Mouse (Mus musculus): Measurements from ENCODE around the gene Dock4. TPM values are rescaled to one million over a fixed set of nuclear protein-coding genes. Genes with fewer than 3 reads are reported as not detected.

The Dock4 gene
- total and polyA plus RNA-seq, 3 experiments = 0.26 to 0.67 (median 0.38) TPM

DNA sequence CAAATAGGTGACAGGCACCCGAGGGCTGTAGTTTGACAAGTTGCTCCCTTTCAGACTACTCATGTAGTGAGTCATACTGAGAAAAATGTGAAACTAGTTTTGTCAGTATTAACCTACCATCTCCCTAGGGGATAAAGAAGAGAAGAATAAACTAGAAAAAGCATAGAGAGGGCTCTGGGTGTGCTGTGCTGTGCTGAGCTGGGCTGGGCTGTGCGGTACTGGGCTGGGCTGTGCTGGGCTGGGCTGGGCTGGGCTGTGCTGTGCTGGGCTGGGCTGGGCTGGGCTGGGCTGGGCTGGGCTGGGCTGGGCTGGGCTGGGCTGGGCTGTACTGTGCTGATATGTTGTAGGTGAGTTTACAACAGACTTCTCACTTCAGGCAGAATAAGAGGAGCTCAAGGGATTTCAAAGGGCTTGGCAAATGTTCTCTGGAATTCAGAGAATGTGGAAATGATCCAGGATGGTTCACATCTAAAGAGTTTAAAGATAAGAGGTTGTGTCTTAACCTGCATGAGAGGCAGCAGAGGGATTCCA, 442.6 kb downstream of the Dock4 start:
- peak; percentile 77 for DNase-seq (ENCODE audit: extremely low read depth)
- Histone ChIP-seq H3K4me3 (replicated peaks in 1 of 3; ENCODE audit: low read depth in 2 of 3, low read length in 2 of 3, poor library complexity in 1 of 3) (no peak overlapping the region), H3K27ac (ENCODE audit: insufficient read depth, low read depth) (no peak overlapping the region), H3K9me3 (replicated peaks; ENCODE audit: low read length) (no peaks in the 10 kb centered on the region), H3K4me2 (ENCODE audit: insufficient read depth, low read depth, poor library complexity, severe bottlenecking) (peak overlapping the region; percentile 48; the same call in 1 of the 2 replicates), H3K27me3 (replicated peaks) (no peaks in the 10 kb centered on the region), H3K9ac (ENCODE audit: insufficient read depth, low read depth) (no peak overlapping the region), H3K79me2 (replicated peaks; ENCODE audit: control insufficient read depth, extremely low read depth, insufficient read depth, poor library complexity, severe bottlenecking) (no peaks in the 10 kb centered on the region), H3K36me3 (replicated peaks in 1 of 2; ENCODE audit: control insufficient read depth in 1 of 2, insufficient read depth in 1 of 2, low read length in 1 of 2) (no peaks in the 10 kb centered on the region), H3K4me1 (ENCODE audit: control insufficient read depth in 1 of 2, insufficient read depth in 2 of 2) (peaks cover 7 to 22% of the 10 kb centered on the region in 2 experiments; a peak in 3 of 4 replicates)
- dilution Hi-C loops (cut with MboI; ENCODE audit: extremely low pct_ligation_motif_present, extremely low pct_unique_long_range_greater_than_20kb, low sequenced_read_pairs) (no loop called here), in situ Hi-C loops (cut with MboI; ENCODE audit: low pct_ligation_motif_present, low pct_unique_long_range_greater_than_20kb, low sequenced_read_pairs) (no loop called here)
- TF ChIP-seq MEF2A (IDR thresholded peaks at IDR 0.05; ENCODE audit: borderline replicate concordance, low read depth, low read length) (0 out of 2 replicates have a peak, but pooled peaks have one; percentile 15), ZNF384 (IDR thresholded peaks at IDR 0.05; ENCODE audit: low read depth, low read length) (no peak), BHLHE40 (IDR thresholded peaks at IDR 0.05; ENCODE audit: low read depth, low read length) (peak; percentile 46; the same call in 1 of the 2 replicates), ETS1 (conservative IDR thresholded peaks at IDR 0.05; ENCODE audit: low read depth, low read length) (peak; percentile 29; the same call in 1 of the 2 replicates), JUN (IDR thresholded peaks at IDR 0.05; ENCODE audit: insufficient read depth, low read depth, low read length) (peak; percentile 83), E2F4 (IDR thresholded peaks at IDR 0.05; ENCODE audit: insufficient replicate concordance, low read depth, low read length) (no peak), POLR2AphosphoS2 (IDR thresholded peaks at IDR 0.05; ENCODE audit: low read depth, low read length) (no peak), MXI1 (IDR thresholded peaks at IDR 0.05; ENCODE audit: low read depth, low read length) (no peak), PAX5 (IDR thresholded peaks at IDR 0.05; ENCODE audit: low read length) (no peak), JUND (conservative IDR thresholded peaks at IDR 0.05; ENCODE audit: low read depth, low read length) (peak; percentile 96), EP300 (IDR thresholded peaks at IDR 0.05; ENCODE audit: low read length) (peak; percentile 83), MYC (IDR thresholded peaks at IDR 0.05; ENCODE audit: low read depth, low read length) (no peak), IRF4 (IDR thresholded peaks at IDR 0.05; ENCODE audit: low read depth, low read length) (peak; percentile 93), GABPA (IDR thresholded peaks at IDR 0.05; ENCODE audit: insufficient replicate concordance, low read depth, low read length) (no peak), MAFK (IDR thresholded peaks at IDR 0.05; ENCODE audit: insufficient replicate concordance, low read length) (peak; percentile 64; the same call in 1 of the 2 replicates), MAZ (IDR thresholded peaks at IDR 0.05; ENCODE audit: low read depth, low read length) (no peak), KAT2A (IDR thresholded peaks at IDR 0.05; ENCODE audit: insufficient replicate concordance, low read length) (no peak)

GRCm38 (mm10) chr12:40888829-40889228, 443.1 kb downstream of the Dock4 start:
- dilution Hi-C loops (cut with MboI; ENCODE audit: extremely low pct_ligation_motif_present, extremely low pct_unique_long_range_greater_than_20kb, low sequenced_read_pairs) = no loop called here
- Histone ChIP-seq H3K4me2 (ENCODE audit: insufficient read depth, low read depth, poor library complexity, severe bottlenecking) (peak overlapping the region; percentile 48; the same call in 1 of the 2 replicates), H3K27ac (ENCODE audit: insufficient read depth, low read depth) (no peak overlapping the region), H3K36me3 (replicated peaks in 1 of 2; ENCODE audit: control insufficient read depth in 1 of 2, insufficient read depth in 1 of 2, low read length in 1 of 2) (no peaks in the 10 kb centered on the region), H3K79me2 (replicated peaks; ENCODE audit: control insufficient read depth, extremely low read depth, insufficient read depth, poor library complexity, severe bottlenecking) (no peaks in the 10 kb centered on the region), H3K4me3 (replicated peaks in 1 of 3; ENCODE audit: low read depth in 2 of 3, low read length in 2 of 3, poor library complexity in 1 of 3) (no peak overlapping the region), H3K9me3 (replicated peaks; ENCODE audit: low read length) (no peaks in the 10 kb centered on the region), H3K27me3 (replicated peaks) (no peaks in the 10 kb centered on the region), H3K9ac (ENCODE audit: insufficient read depth, low read depth) (no peak overlapping the region), H3K4me1 (ENCODE audit: control insufficient read depth in 1 of 2, insufficient read depth in 2 of 2) (peaks cover 7 to 22% of the 10 kb centered on the region in 2 experiments; a peak in 3 of 4 replicates)
- no peak for DNase-seq (ENCODE audit: extremely low read depth)
- in situ Hi-C loops (cut with MboI; ENCODE audit: low pct_ligation_motif_present, low pct_unique_long_range_greater_than_20kb, low sequenced_read_pairs) = no loop called here
- TF ChIP-seq MEF2A (IDR thresholded peaks at IDR 0.05; ENCODE audit: borderline replicate concordance, low read depth, low read length) = no peak
- TF ChIP-seq POLR2A (IDR thresholded peaks at IDR 0.05; ENCODE audit: low read depth, low read length) = no peak
- TF ChIP-seq MAX (IDR thresholded peaks at IDR 0.05; ENCODE audit: low read length) = no peak
- TF ChIP-seq NRF1 (IDR thresholded peaks at IDR 0.05; ENCODE audit: low read depth, low read length) = no peak
- TF ChIP-seq IRF4 (IDR thresholded peaks at IDR 0.05; ENCODE audit: low read depth, low read length) = no peak
- no peak for TF ChIP-seq ELF1 (IDR thresholded peaks at IDR 0.05; ENCODE audit: low read depth, low read length)
- no peak for TF ChIP-seq USF1 (IDR thresholded peaks at IDR 0.05; ENCODE audit: low read depth, low read length)
- no peak for TF ChIP-seq TCF12 (IDR thresholded peaks at IDR 0.05; ENCODE audit: low read depth, low read length)
- no peak for TF ChIP-seq GABPA (IDR thresholded peaks at IDR 0.05; ENCODE audit: insufficient replicate concordance, low read depth, low read length)
- TF ChIP-seq MXI1 (IDR thresholded peaks at IDR 0.05; ENCODE audit: low read depth, low read length) = no peak
- TF ChIP-seq TBP (conservative IDR thresholded peaks at IDR 0.05; ENCODE audit: low read depth, low read length) = no peak
- TF ChIP-seq NELFE (IDR thresholded peaks at IDR 0.05; ENCODE audit: low read depth, low read length) = no peak
- no peak for TF ChIP-seq RCOR1 (conservative IDR thresholded peaks at IDR 0.05; ENCODE audit: low read depth, low read length)
- TF ChIP-seq KAT2A (IDR thresholded peaks at IDR 0.05; ENCODE audit: insufficient replicate concordance, low read length) = no peak
- TF ChIP-seq CTCF (conservative IDR thresholded peaks at IDR 0.05 in 1 of 2, IDR thresholded peaks at IDR 0.05 in 1 of 2; ENCODE audit: low read depth in 2 of 2, low read length in 2 of 2) = no peak
- TF ChIP-seq ZKSCAN1 (IDR thresholded peaks at IDR 0.05; ENCODE audit: borderline replicate concordance, low read depth, low read length) = no peak
- no peak for TF ChIP-seq UBTF (IDR thresholded peaks at IDR 0.05; ENCODE audit: low read depth, low read length)
- no peak for TF ChIP-seq MAZ (IDR thresholded peaks at IDR 0.05; ENCODE audit: low read depth, low read length)

Measured in CH12.LX (cell line).